Mouse (Mus musculus) CH12.LX (cell line): ENCODE measurements around the gene Pdlim1. TPM values are rescaled to one million over a fixed set of nuclear protein-coding genes. Genes with fewer than 3 reads are reported as not detected.

Experiments
- DNase-seq: peaks from one replicate; pipeline ENCODE4 v3.0.0-alpha.2; 2013; ENCODE audit errors: extremely low read depth
- H3K27ac ChIP-seq: 2 replicates; pipeline ENCODE4 v1.5.1; 2012; ENCODE audit warnings: low read depth, mild to moderate bottlenecking, control low read depth, moderate library complexity; ENCODE audit not compliant: insufficient read depth
- H3K27me3 ChIP-seq: replicated peaks from 2 replicates; pipeline ENCODE3; 2012; ENCODE audit warnings: inconsistent platforms
- H3K36me3 ChIP-seq, 2 experiments: replicated peaks in 1 of 2; 2 replicates each; pipeline versions ENCODE3 to v1.6.1; 2012; ENCODE audit warnings: inconsistent platforms in 1 of 2, low read length in 1 of 2, mild to moderate bottlenecking in 1 of 2, mixed read lengths in 1 of 2, moderate library complexity in 1 of 2; ENCODE audit not compliant: control insufficient read depth in 1 of 2, insufficient read depth in 1 of 2
- H3K4me1 ChIP-seq, 2 experiments: 2 replicates each; pipeline ENCODE4 v1.6.1; 2012; ENCODE audit warnings: inconsistent platforms in 1 of 2, moderate library complexity in 1 of 2; ENCODE audit not compliant: insufficient read depth in 2 of 2, control insufficient read depth in 1 of 2
- H3K4me2 ChIP-seq: 2 replicates; pipeline ENCODE4 v1.6.1; 2012; ENCODE audit warnings: low read depth, mild to moderate bottlenecking, control low read depth; ENCODE audit not compliant: poor library complexity, insufficient read depth, severe bottlenecking
- H3K4me3 ChIP-seq, 3 experiments: fragments of 150-350 bp in 1 of 3; sonication (generic) in 1 of 3; replicated peaks in 1 of 3; 2 replicates each; pipeline versions ENCODE3 to v1.5.1; 2011 to 2012; ENCODE audit warnings: low read depth in 2 of 3, low read length in 2 of 3, mild to moderate bottlenecking in 2 of 3, moderate library complexity in 2 of 3, control low read depth in 1 of 3, improper control_type of control experiment in 1 of 3, inconsistent platforms in 1 of 3, mixed read lengths in 1 of 3; ENCODE audit not compliant: poor library complexity in 1 of 3
- H3K79me2 ChIP-seq: replicated peaks from 2 replicates; pipeline ENCODE4 v1.6.1; 2012; ENCODE audit warnings: mild to moderate bottlenecking, moderate library complexity; ENCODE audit not compliant: control insufficient read depth, poor library complexity, insufficient read depth, severe bottlenecking; ENCODE audit errors: extremely low read depth
- H3K9ac ChIP-seq: 2 replicates; pipeline ENCODE4 v1.6.1; 2012; ENCODE audit warnings: low read depth, mild to moderate bottlenecking, control low read depth, moderate library complexity; ENCODE audit not compliant: insufficient read depth
- H3K9me3 ChIP-seq: replicated peaks from 2 replicates; pipeline ENCODE3; 2012; ENCODE audit warnings: low read length, inconsistent platforms, mixed read lengths
- CHD1 ChIP-seq: IDR thresholded peaks from 2 replicates; pipeline ENCODE4 v1.6.1; 2012; ENCODE audit warnings: low read depth, low read length, improper control_type of control experiment, inconsistent platforms
- CHD2 ChIP-seq: IDR thresholded peaks from 2 replicates; pipeline ENCODE4 v1.6.1; 2011; ENCODE audit warnings: low read length, improper control_type of control experiment
- CTCF ChIP-seq, 2 experiments: IDR thresholded peaks in 1 of 2; conservative IDR thresholded peaks in 1 of 2; 2 replicates each; pipeline ENCODE4 v1.5.1; 2011 to 2012; ENCODE audit warnings: low read depth in 2 of 2, low read length in 2 of 2, improper control_type of control experiment in 1 of 2, inconsistent platforms in 1 of 2, mild to moderate bottlenecking in 1 of 2, moderate library complexity in 1 of 2
- ELF1 ChIP-seq: IDR thresholded peaks from 2 replicates; pipeline ENCODE4 v1.6.1; 2014; ENCODE audit warnings: low read depth, mild to moderate bottlenecking, inconsistent platforms, low read length, improper control_type of control experiment
- EP300 ChIP-seq: IDR thresholded peaks from 2 replicates; pipeline ENCODE4 v1.6.1; 2011; ENCODE audit warnings: low read length, improper control_type of control experiment
- ETS1 ChIP-seq: conservative IDR thresholded peaks from 2 replicates; pipeline ENCODE4 v1.6.1; 2012; ENCODE audit warnings: low read depth, mild to moderate bottlenecking, inconsistent platforms, low read length, improper control_type of control experiment, moderate library complexity
- IRF4 ChIP-seq: IDR thresholded peaks from 2 replicates; pipeline ENCODE4 v1.6.1; 2014; ENCODE audit warnings: low read depth, mild to moderate bottlenecking, inconsistent platforms, low read length, improper control_type of control experiment
- JUND ChIP-seq: conservative IDR thresholded peaks from 2 replicates; pipeline ENCODE4 v1.6.1; 2011; ENCODE audit warnings: low read depth, low read length, improper control_type of control experiment
- KAT2A ChIP-seq: IDR thresholded peaks from 2 replicates; pipeline ENCODE4 v1.6.1; 2012; ENCODE audit warnings: low read length, improper control_type of control experiment, inconsistent platforms; ENCODE audit not compliant: insufficient replicate concordance
- MAFK ChIP-seq: IDR thresholded peaks from 2 replicates; pipeline ENCODE4 v1.6.1; 2011; ENCODE audit warnings: low read length, improper control_type of control experiment; ENCODE audit not compliant: insufficient replicate concordance
- MAX ChIP-seq: IDR thresholded peaks from 2 replicates; pipeline ENCODE4 v1.6.1; 2011; ENCODE audit warnings: low read length, improper control_type of control experiment
- NELFE ChIP-seq: IDR thresholded peaks from 2 replicates; pipeline ENCODE4 v1.6.1; 2011; ENCODE audit warnings: low read depth, low read length, improper control_type of control experiment
- NRF1 ChIP-seq: IDR thresholded peaks from 2 replicates; pipeline ENCODE4 v1.6.1; 2014; ENCODE audit warnings: low read depth, mild to moderate bottlenecking, inconsistent platforms, low read length, improper control_type of control experiment, moderate library complexity
- PAX5 ChIP-seq: IDR thresholded peaks from 2 replicates; pipeline ENCODE4 v1.6.1; 2012; ENCODE audit warnings: low read length, inconsistent platforms, mixed read lengths
- POLR2A ChIP-seq: IDR thresholded peaks from 2 replicates; pipeline ENCODE4 v1.6.1; 2011; ENCODE audit warnings: low read depth, mild to moderate bottlenecking, improper control_type of control experiment, low read length
- POLR2AphosphoS2 ChIP-seq: IDR thresholded peaks from 2 replicates; pipeline ENCODE4 v1.6.1; 2011; ENCODE audit warnings: low read depth, low read length, improper control_type of control experiment
- SIN3A ChIP-seq: IDR thresholded peaks from 2 replicates; pipeline ENCODE4 v1.6.1; 2012; ENCODE audit warnings: low read length, improper control_type of control experiment, inconsistent platforms
- SMC3 ChIP-seq: IDR thresholded peaks from 2 replicates; pipeline ENCODE4 v1.6.1; 2011; ENCODE audit warnings: low read depth, low read length, improper control_type of control experiment
- TBP ChIP-seq: conservative IDR thresholded peaks from 2 replicates; pipeline ENCODE4 v1.6.1; 2011; ENCODE audit warnings: low read depth, low read length, improper control_type of control experiment
- TCF12 ChIP-seq: IDR thresholded peaks from 2 replicates; pipeline ENCODE4 v1.6.1; 2014; ENCODE audit warnings: low read depth, mild to moderate bottlenecking, inconsistent platforms, low read length, improper control_type of control experiment
- UBTF ChIP-seq: IDR thresholded peaks from 2 replicates; pipeline ENCODE4 v1.6.1; 2012; ENCODE audit warnings: low read depth, mild to moderate bottlenecking, inconsistent platforms, low read length, improper control_type of control experiment, moderate library complexity
- USF2 ChIP-seq: conservative IDR thresholded peaks from 2 replicates; pipeline ENCODE4 v1.6.1; 2011; ENCODE audit warnings: low read depth, low read length, improper control_type of control experiment
- ZC3H11A ChIP-seq: IDR thresholded peaks from 2 replicates; pipeline ENCODE4 v1.6.1; 2012; ENCODE audit warnings: low read depth, mild to moderate bottlenecking, inconsistent platforms, low read length, improper control_type of control experiment
- ZMIZ1 ChIP-seq: IDR thresholded peaks from 2 replicates; pipeline ENCODE4 v1.6.1; 2012; ENCODE audit warnings: low read depth, mild to moderate bottlenecking, inconsistent platforms, low read length, improper control_type of control experiment
- ZNF384 ChIP-seq: IDR thresholded peaks from 2 replicates; pipeline ENCODE4 v1.6.1; 2012; ENCODE audit warnings: low read depth, low read length, improper control_type of control experiment, inconsistent platforms
- dilution Hi-C: fragments of 300-500 bp; cut with MboI; formaldehyde crosslinking; loops from 2 replicates; pipeline ENCODE4 v1.14.3; 2020; ENCODE audit warnings: low sequenced_read_pairs; ENCODE audit not compliant: extremely low pct_unique_long_range_greater_than_20kb, extremely low pct_ligation_motif_present
- in situ Hi-C: fragments of 300-500 bp; cut with MboI; formaldehyde crosslinking; loops from 3 replicates; pipeline ENCODE4 v1.14.3; 2019; ENCODE audit warnings: low sequenced_read_pairs, low pct_ligation_motif_present, low pct_unique_long_range_greater_than_20kb, mixed read lengths
- polyA plus RNA-seq: library from polyadenylated mRNA; unstranded; fragments of >175 nt; gene quantifications from 2 replicates; pipeline ENCODE4 v1.2.1, GENCODE M21; 2012; ENCODE audit warnings: low read depth; ENCODE audit not compliant: insufficient read length
- total RNA-seq, 2 experiments: library from RNA; depleted of rRNA; stranded (reverse); fragments of 300-350 nt in 1 of 2; fragments of >200 nt in 1 of 2; gene quantifications; 2 replicates each; pipeline ENCODE4 v1.2.3; 2012 to 2014

Gene Pdlim1
- total and polyA plus RNA-seq, 3 experiments = 15.1 to 54.9 (median 18.7) TPM

DNA sequence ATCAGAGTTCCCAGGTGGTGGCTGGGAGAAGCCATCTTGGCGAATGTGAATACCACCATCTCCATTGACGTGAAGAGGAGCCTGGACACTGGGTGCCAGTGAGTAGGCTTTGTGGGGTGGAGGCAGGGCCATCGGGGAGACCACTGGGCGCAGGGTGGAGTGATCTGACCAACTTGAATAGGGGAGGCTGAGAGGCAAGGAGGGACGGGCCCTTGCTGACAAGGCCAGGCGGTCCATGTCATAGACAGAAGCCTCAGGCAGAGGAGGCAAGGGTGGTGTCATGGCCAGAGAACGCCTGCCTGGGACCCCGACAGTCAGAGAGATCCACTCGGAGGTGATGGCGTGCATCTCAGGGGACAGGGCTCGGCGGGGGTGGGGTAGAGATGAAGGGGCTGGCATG lies 38.3 kb upstream of the Pdlim1 start:
- dilution Hi-C loops = no loop called here
- H3K27ac ChIP-seq = no peak overlapping the region
- no peak for DNase-seq
- no peaks in the 10 kb centered on the region for H3K4me1 ChIP-seq
- TF ChIP-seq IRF4 = no peak
- no peak for TF ChIP-seq MAX
- TF ChIP-seq POLR2A = no peak
- no peak for TF ChIP-seq CHD1
- no peak for TF ChIP-seq UBTF
- no peak for TF ChIP-seq JUND
- TF ChIP-seq POLR2AphosphoS2 = no peak
- TF ChIP-seq ELF1 = no peak
- TF ChIP-seq ZMIZ1 = no peak
- no peak for TF ChIP-seq SIN3A
- no peak for TF ChIP-seq NRF1
- TF ChIP-seq USF2 = no peak
- no peak for TF ChIP-seq ZC3H11A
- no peak for TF ChIP-seq TCF12
- TF ChIP-seq EP300 = no peak
- H3K27me3 ChIP-seq = no peaks in the 10 kb centered on the region
- in situ Hi-C loops = no loop called here
- no peaks in the 10 kb centered on the region for H3K79me2 ChIP-seq
- no peak overlapping the region for H3K4me3 ChIP-seq
- H3K4me2 ChIP-seq = no peak overlapping the region
- no peak overlapping the region for H3K9ac ChIP-seq
- H3K36me3 ChIP-seq = peaks cover 0 to 29% of the 10 kb centered on the region in 2 experiments
- H3K9me3 ChIP-seq = no peaks in the 10 kb centered on the region

DNA sequence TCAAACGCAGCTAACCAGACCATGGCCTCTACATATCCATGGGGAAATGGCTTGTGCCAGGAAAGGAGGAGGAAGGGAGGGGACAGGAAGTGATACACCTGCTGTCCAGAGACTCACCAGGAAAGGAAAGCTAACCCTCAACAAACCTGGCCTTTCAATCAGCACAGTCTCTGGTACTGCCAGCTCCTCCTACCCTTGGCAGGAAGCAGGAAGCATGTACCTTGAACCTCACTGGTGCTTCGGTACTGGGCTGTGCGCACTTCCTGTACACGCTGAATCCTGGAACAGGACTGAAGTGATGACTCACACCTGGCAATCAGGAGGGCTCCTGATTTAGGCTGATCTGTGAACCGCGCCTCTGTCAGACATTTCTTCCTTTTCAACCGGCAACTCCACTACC lies 35.9 kb upstream of the Pdlim1 start:
- in situ Hi-C loops = no loop called here
- Histone ChIP-seq H3K27me3 (no peaks in the 10 kb centered on the region), H3K79me2 (no peaks in the 10 kb centered on the region)
- TF ChIP-seq ELF1 (0 out of 2 replicates have a peak, but pooled peaks have one; percentile 12), SMC3 (no peak)
- TF ChIP-seq, all 38 proteins: peak for 1
- Histone ChIP-seq H3K4me1 (no peaks in the 10 kb centered on the region), H3K9ac (no peak overlapping the region), H3K27ac (no peak overlapping the region), H3K36me3 (peaks cover 0 to 29% of the 10 kb centered on the region in 2 experiments), H3K4me2 (no peak overlapping the region), H3K9me3 (no peaks in the 10 kb centered on the region), H3K4me3 (no peak overlapping the region)
- dilution Hi-C loops = no loop called here
- DNase-seq = peak; percentile 4

DNA sequence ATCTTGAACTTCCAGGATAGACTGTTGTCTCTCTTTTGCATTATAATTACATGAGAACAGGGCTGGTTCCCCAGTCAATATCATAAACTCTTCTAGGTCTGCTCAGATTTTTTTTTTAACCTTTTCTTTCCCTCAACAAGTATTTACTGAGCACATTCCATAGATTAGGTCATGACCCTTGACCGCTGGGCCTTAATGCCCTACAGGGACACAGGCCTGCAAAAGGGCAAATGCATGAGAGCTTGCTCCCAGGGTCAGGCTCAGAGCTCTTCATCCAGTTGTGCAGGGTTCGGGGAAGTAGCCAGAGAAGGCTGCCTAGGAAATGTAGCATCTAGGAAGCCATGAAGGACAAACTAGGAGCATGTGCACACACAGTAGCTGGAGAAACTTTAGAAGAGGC lies 35.0 kb upstream of the Pdlim1 start:
- no peak for TF ChIP-seq TBP
- TF ChIP-seq MAFK = no peak
- TF ChIP-seq UBTF = no peak
- TF ChIP-seq NELFE = no peak
- TF ChIP-seq KAT2A = no peak
- no peak for TF ChIP-seq ZC3H11A
- no peak for TF ChIP-seq USF2
- TF ChIP-seq POLR2AphosphoS2 = no peak
- no peak for TF ChIP-seq ETS1
- no peak for TF ChIP-seq CTCF (conservative IDR thresholded peaks at IDR 0.05 in 1 of 2, IDR thresholded peaks at IDR 0.05 in 1 of 2; ENCODE audit: low read depth in 2 of 2, low read length in 2 of 2)
- no peak for TF ChIP-seq PAX5
- TF ChIP-seq CHD2 = no peak
- no peak for TF ChIP-seq IRF4
- no peak for TF ChIP-seq ZMIZ1
- no peak for TF ChIP-seq ZNF384
- Histone ChIP-seq H3K4me2 (no peak overlapping the region), H3K4me1 (no peaks in the 10 kb centered on the region), H3K79me2 (no peaks in the 10 kb centered on the region), H3K4me3 (no peak overlapping the region), H3K27me3 (no peaks in the 10 kb centered on the region), H3K36me3 (peaks cover 0 to 27% of the 10 kb centered on the region in 2 experiments), H3K9ac (no peak overlapping the region), H3K9me3 (no peaks in the 10 kb centered on the region), H3K27ac (no peak overlapping the region)
- no peak for DNase-seq
- in situ Hi-C loops (no loop called here), dilution Hi-C loops (no loop called here)
